Mouse (Mus musculus) megakaryocyte, embryonic 14.5 days (primary cell): Measurements from ENCODE around the gene Ptprn. TPM values are rescaled to one million over a fixed set of nuclear protein-coding genes. Genes with fewer than 3 reads are reported as not detected.
A peak's percentile ranks its signal among the peaks of the same experiment; 100 is the strongest.

Experiments used
- H3K27me3 ChIP-seq: replicated peaks from 2 replicates; pipeline ENCODE3; 2012; ENCODE audit warnings: inconsistent platforms
- H3K36me3 ChIP-seq: replicated peaks from 2 replicates; pipeline ENCODE3; 2012; ENCODE audit warnings: low read length, inconsistent platforms, mixed read lengths
- H3K4me1 ChIP-seq: 2 replicates; pipeline ENCODE4 v1.6.1; 2012; ENCODE audit warnings: inconsistent platforms
- H3K4me3 ChIP-seq: replicated peaks from 2 replicates; pipeline ENCODE3; 2012; ENCODE audit warnings: moderate library complexity, mild to moderate bottlenecking, inconsistent platforms
- H3K9me3 ChIP-seq: 2 replicates; pipeline ENCODE4 v1.6.1; 2012; ENCODE audit warnings: inconsistent platforms
- FLI1 ChIP-seq: IDR thresholded peaks from 2 replicates; pipeline ENCODE4 v1.6.1; 2012; ENCODE audit warnings: low read length, inconsistent platforms, mixed read lengths
- GATA1 ChIP-seq: IDR thresholded peaks from 3 replicates; pipeline ENCODE4 v1.6.1; 2012; ENCODE audit warnings: mixed read lengths, low read length, inconsistent platforms, borderline replicate concordance
- polyA plus RNA-seq: library from polyadenylated mRNA; stranded (reverse); fragments of >175 nt; gene quantifications from 2 replicates; pipeline ENCODE4 v1.2.3, GENCODE M21; 2012; ENCODE audit warnings: low replicate concordance; ENCODE audit not compliant: insufficient read depth

Gene Ptprn
- polyA plus RNA-seq = 12.4 and 22.6 TPM in 2 replicates

- no peaks in the 10 kb centered on the region for H3K9me3 ChIP-seq
- peaks cover 29% of the 10 kb centered on the region for H3K4me1 ChIP-seq
- H3K27me3 ChIP-seq = peaks cover 52% of the 10 kb centered on the region
- no peaks in the 10 kb centered on the region for H3K36me3 ChIP-seq
- no peak for TF ChIP-seq FLI1
- no peak for TF ChIP-seq GATA1
- H3K4me3 ChIP-seq = peak within 1 kb of the TSS; percentile 90
Measured at GRCm38 (mm10) chr1:75264091-75264880, at the start of gene Ptprn. Gene Ptprn, minus strand, starts transcription at chr1:75264502.

- no peaks in the 10 kb centered on the region for H3K27me3 ChIP-seq
- no peaks in the 10 kb centered on the region for H3K9me3 ChIP-seq
- H3K4me3 ChIP-seq = no peak overlapping the region
- peaks cover 94% of the 10 kb centered on the region for H3K36me3 ChIP-seq
- no peak for TF ChIP-seq GATA1
- no peak for TF ChIP-seq FLI1
- H3K4me1 ChIP-seq = peaks cover 52% of the 10 kb centered on the region
Measured at GRCm38 (mm10) chr1:75311694-75312093, 47.4 kb upstream of the Ptprn start.

- Histone ChIP-seq H3K36me3 (peaks cover 33% of the 10 kb centered on the region), H3K9me3 (peaks cover 9% of the 10 kb centered on the region), H3K4me3 (no peak overlapping the region), H3K4me1 (peaks cover 36% of the 10 kb centered on the region), H3K27me3 (peaks cover 5% of the 10 kb centered on the region)
- TF ChIP-seq FLI1 = no peak
- TF ChIP-seq GATA1 = no peak
Measured at GRCm38 (mm10) chr1:75304662-75305061, 40.4 kb upstream of the Ptprn start.

GRCm38 (mm10) chr1:75294294-75294693 is 30.0 kb upstream of the Ptprn start:
- TF ChIP-seq FLI1 (no peak), GATA1 (no peak)
- H3K9me3 ChIP-seq = peaks cover 16% of the 10 kb centered on the region
- H3K4me1 ChIP-seq = peaks cover 15% of the 10 kb centered on the region
- H3K4me3 ChIP-seq = no peak overlapping the region
- peaks cover 29% of the 10 kb centered on the region for H3K27me3 ChIP-seq
- no peaks in the 10 kb centered on the region for H3K36me3 ChIP-seq

GRCm38 (mm10) chr1:75293331-75293701 is 29.0 kb upstream of the Ptprn start:
- Histone ChIP-seq H3K4me1 (0 out of 2 replicates have a peak, but pooled peaks cover 8% of the 10 kb centered on the region), H3K36me3 (no peaks in the 10 kb centered on the region), H3K9me3 (peaks cover 12% of the 10 kb centered on the region), H3K27me3 (peaks cover 35% of the 10 kb centered on the region), H3K4me3 (no peak overlapping the region)
- TF ChIP-seq GATA1 = no peak
- TF ChIP-seq FLI1 = no peak

- H3K9me3 ChIP-seq = peaks cover 10% of the 10 kb centered on the region
- H3K4me1 ChIP-seq = 0 out of 2 replicates have a peak, but pooled peaks cover 8% of the 10 kb centered on the region
- TF ChIP-seq FLI1 (no peak), GATA1 (no peak)
Measured at GRCm38 (mm10) chr1:75292476-75293330, 28.4 kb upstream of the Ptprn start.

GRCm38 (mm10) chr1:75291321-75291720 is 27.0 kb upstream of the Ptprn start:
- 0 out of 2 replicates have a peak, but pooled peaks cover 8% of the 10 kb centered on the region for H3K4me1 ChIP-seq
- no peak overlapping the region for H3K4me3 ChIP-seq
- H3K27me3 ChIP-seq = peaks cover 41% of the 10 kb centered on the region
- H3K36me3 ChIP-seq = no peaks in the 10 kb centered on the region
- H3K9me3 ChIP-seq = no peaks in the 10 kb centered on the region
- TF ChIP-seq FLI1 (no peak), GATA1 (no peak)

More at GRCm38 (mm10) chr1:75292476-75293330, 28.4 kb upstream of the Ptprn start:
- no peak overlapping the region for H3K4me3 ChIP-seq
- peaks cover 41% of the 10 kb centered on the region for H3K27me3 ChIP-seq
- H3K36me3 ChIP-seq = no peaks in the 10 kb centered on the region

- H3K9me3 ChIP-seq = no peaks in the 10 kb centered on the region
- H3K4me3 ChIP-seq = no peak overlapping the region
- no peaks in the 10 kb centered on the region for H3K36me3 ChIP-seq
- H3K4me1 ChIP-seq = 0 out of 2 replicates have a peak, but pooled peaks cover 5% of the 10 kb centered on the region
- peaks cover 44% of the 10 kb centered on the region for H3K27me3 ChIP-seq
- TF ChIP-seq GATA1 = no peak
- no peak for TF ChIP-seq FLI1
Measured at GRCm38 (mm10) chr1:75290582-75290981, 26.3 kb upstream of the Ptprn start.

GRCm38 (mm10) chr1:75289888-75290431 is 25.7 kb upstream of the Ptprn start:
- TF ChIP-seq GATA1 (no peak), FLI1 (no peak)
- Histone ChIP-seq H3K9me3 (no peaks in the 10 kb centered on the region), H3K4me1 (0 out of 2 replicates have a peak, but pooled peaks cover 5% of the 10 kb centered on the region), H3K36me3 (no peaks in the 10 kb centered on the region), H3K27me3 (peaks cover 44% of the 10 kb centered on the region), H3K4me3 (no peak overlapping the region)

- TF ChIP-seq FLI1 (no peak), GATA1 (no peak)
- no peaks in the 10 kb centered on the region for H3K36me3 ChIP-seq
- H3K27me3 ChIP-seq = peaks cover 44% of the 10 kb centered on the region
Measured at GRCm38 (mm10) chr1:75289376-75289775, 25.1 kb upstream of the Ptprn start.

More at GRCm38 (mm10) chr1:75289376-75289775, 25.1 kb upstream of the Ptprn start:
- no peak overlapping the region for H3K4me3 ChIP-seq
- peaks cover under 1% of the 10 kb centered on the region; the same call in 1 of the 2 replicates for H3K9me3 ChIP-seq
- H3K4me1 ChIP-seq = 0 out of 2 replicates have a peak, but pooled peaks cover 5% of the 10 kb centered on the region
